Mouse (Mus musculus): ENCODE measurements around the gene Parvb.
"Not testable (repeated sequence)": the region's sequence is repeated elsewhere in the genome, so short reads cannot be mapped to it uniquely, and the experiment has no call there.

Gene Parvb

DNA sequence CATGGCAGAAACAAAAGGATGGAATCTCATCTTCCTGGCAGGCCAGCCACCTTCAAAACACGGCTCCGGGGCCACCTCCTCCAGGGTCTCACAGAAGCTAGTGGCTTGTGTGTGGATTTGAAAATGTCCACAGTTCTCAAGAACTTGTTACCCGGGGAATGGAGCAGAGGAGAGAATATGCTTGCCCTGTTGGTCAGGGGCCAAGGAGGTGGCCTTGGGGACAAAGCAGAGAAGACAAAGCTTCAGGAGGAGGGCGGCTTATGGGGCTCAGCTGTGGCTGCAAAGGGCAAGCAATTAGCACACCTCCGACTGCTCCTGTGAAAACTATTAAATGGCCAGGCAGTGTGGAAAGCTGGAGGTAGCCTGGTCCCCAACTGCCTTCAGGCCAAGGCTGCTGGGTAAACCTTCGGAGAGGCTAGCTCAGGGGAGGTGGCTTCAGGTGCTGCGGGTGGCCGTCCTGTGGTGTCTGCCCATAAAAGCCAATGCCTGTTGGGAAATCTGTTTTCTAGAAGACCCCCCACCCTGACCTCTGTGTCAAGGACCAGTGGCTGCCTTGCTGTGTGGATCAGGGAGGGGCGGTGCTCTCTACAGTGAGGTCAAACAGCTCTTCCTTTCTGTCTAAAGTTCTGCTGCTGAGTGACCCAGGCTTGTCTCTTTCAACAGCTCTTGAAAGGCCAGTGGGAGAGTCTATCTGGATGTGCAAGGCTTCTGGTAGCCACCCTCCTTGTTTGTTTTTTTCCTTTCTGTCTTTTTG lies 26.9 kb downstream of the Parvb start:
- DNase-seq: no peak

DNA sequence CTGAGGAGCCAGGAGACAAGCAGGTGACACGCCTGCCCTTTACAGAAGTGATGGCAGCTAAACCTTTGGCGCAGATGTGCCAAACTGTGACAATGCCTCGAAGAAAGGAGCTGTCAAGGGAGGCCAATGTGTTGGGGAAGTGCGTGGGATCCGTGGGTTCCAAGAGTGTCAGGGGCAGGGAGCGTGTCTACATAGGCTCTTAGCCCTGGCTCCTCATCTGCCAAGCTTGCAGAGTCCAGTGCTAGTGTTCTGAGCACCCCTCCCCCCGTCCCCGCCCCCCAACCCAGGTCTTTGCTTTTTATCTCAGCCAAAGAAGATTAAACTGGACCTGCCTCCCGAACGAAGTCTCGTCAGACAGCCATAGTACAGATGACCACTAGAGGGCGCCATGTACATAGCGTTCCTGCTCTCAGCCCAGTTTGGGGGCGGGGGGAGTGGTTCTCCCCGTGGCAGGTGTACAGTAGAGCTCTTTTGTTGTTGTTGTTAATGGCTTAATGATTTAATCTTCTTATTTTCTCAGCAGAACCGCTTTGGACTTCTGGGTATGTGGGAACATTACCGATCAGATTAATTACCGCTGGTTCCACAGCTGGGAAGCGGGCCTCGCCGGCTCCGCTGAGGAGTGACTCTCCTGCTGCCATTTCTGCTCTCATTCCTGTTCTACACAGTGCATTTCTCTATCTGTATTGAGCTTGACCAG lies 28.4 kb downstream of the Parvb start:
- peak; percentile 90 for DNase-seq

DNA sequence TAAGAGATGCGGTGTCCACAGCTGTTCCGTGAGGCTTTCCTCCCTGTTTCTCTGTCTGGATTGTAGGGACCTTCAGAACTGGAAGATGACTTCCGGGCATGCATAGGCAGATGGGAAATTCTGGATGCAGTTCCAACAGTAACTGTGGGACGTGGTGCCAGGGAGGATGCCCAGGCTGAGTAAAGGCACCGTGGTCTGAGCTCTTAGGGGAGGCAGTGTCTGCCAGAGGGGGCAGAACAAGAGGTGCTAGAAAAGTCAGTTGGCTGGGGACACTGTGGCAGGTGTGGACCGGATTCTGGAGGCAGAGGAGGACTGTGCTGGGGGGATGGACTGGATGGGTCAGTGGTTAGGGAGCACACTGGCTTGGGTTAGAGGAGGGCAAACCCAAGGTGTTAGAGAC lies 30.8 kb downstream of the Parvb start:
- no peak for DNase-seq

DNA sequence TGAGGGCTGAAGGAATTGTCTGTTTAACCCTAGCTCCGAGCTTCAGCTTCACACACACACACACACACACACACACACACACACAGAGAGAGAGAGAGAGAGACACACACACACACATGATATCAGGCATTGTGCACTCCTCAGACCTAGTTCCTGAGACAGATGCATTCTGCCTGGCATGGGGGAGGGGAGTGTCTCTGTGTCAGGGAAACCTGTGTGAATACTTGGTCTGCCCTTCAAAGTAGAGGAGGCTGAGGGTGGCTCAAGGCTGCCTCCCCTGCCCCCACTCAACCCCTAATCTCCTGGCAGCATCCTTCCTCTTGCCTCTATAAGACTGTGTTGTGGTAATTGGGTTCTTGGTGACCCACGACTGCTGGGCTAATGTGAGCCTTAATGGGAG lies 31.7 kb downstream of the Parvb start:
- DNase-seq: no peak

DNA sequence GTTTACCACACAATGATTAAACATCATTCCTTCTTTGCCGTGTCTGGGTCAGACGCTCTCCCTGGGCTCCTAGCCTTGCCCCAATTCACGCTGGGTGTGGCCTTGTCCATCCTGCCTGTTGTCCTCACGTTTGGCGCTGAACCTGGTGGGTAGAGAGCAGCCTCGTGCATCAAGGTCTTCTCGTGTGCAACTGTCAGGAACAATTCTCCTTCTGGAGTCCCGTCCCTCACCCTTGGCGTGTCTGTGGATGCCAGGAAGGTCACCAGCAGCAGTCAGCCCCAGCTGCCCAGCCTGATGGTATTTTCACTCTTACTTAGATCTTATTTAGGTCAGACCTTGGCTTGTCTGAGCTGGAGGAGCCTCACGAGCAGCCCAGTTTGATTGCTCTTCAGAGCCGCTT lies 33.3 kb downstream of the Parvb start:
- no peak for DNase-seq

DNA sequence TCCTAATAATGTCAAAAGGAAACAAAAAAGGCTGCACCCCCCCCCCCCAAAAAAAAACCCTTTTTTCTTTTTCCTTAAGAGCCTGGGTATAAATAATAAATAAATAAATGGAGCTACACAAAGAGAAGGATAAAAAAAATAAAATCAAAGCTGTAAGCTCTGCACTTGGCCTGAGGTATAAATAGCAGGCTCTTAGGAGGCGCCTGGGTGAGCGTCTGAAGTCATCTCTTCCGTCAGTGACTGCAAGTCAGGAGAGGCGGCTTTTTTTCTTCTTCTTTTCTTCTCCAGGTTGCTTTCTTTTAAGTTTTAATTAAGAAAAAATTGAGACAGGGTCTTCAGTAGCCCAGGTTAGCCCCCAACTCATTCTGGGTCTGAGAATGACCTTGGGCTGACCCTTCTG lies 34.4 kb downstream of the Parvb start:
- no peak for DNase-seq

DNA sequence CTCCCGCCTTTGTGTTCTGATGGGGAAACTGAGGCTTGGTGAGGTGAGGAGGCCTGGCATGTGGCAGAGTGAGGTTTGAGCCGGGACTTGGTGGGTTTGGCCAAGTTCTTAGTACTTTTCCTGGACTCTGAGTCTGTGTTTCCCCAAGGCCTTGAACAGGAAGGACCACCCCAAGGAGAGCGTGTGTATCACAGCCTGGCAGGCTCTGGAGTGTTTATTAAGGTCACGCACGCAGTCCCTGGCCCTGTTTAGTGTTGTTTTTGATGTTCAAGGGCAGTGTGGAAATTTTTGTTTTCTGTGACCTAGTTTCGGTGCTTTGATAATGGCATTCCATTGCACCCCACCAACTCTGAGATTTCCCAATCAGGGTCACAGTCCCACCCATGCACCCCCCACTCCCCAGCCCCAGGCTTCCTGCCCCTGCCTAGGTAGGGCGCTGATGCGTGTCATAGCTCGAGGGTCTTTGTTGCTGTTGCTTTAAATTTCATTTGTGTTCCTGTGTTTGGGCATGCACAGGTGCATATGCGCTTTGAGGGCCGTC lies 35.9 kb downstream of the Parvb start:
- no peak for DNase-seq

DNA sequence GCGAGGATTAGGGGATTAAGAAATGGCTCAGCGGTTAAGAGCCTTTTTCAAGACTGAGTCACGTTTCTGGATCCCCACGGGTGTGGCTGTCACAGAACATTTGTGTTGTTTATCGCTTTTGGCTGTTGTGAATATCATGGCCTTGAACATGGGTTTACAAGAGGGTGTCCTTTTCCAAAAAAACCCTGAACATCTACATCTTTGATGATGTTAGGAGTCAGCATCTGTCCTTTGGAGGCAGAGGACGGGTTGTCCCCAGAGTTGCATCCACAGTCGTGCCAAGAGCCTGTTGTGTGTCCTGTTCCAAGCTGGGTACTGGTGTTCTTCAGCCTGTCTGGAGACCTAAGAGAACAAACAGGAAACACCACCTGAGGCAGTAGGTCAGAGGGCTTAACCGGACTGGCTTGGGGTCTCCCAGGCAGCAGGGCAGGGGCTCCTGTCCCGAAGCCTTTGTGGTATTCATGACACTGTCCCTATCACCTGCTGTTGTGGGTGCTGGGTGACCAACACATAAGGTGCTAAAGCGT lies 37.3 kb downstream of the Parvb start:
- no peak for DNase-seq

DNA sequence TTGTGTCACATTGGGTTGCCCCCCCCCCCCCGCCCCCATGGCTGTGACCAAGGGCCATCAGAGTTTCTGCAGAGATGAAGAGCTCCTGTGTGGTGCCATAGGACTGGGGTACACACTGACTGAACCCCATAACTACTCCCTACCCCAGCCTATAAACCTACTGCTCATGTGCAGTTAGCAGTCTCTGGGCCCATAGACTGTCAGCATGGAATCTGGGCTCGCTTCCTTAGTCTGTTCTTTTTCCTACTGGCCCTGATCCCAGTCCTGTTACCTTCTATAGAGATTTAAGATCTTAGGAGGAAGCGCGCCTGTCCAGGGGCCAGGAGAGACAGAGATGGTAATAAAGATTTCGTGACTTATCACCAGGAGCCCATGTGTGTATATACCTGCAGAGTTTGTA lies 38.2 kb downstream of the Parvb start:
- no peak for DNase-seq

DNA sequence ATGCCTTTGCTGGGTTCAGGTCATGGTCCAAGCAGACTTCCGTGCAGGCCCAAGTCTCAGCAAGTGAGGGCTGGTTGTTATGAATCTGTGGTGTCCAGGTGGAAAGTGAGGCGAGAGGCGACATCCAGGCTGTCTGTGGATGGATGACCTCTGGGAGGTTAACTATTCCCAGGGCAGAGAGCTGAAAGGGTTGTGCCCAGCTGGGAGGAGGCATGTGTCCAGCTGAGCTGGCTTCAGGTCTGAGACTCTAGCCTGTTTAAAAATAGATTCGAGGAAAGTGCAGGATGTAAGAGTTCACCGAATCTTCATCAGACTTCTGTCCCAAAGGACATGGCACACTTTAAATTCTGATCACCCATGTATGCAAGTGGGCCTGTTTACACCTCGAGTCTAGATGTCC lies 38.6 kb downstream of the Parvb start:
- no peak for DNase-seq

DNA sequence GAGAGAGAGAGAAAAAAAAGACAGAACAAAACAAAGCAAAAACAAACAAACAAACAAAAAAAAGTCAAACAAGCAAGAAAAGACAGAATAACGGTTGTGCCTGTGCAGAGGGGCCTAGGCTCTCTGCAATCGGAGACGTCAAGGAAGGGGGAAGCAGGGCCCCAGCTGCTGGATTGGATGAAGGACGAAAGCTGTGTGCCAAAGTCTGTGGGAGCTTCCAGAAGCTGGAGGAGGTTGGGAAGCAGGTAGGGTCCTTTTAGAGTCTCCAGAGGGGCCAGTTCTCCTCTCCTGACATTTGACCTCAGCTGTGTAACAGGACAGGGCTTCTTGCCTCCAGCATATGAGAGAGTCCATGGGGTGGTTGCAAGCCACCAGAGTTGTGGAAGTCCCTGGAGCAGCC lies 44.2 kb downstream of the Parvb start:
- DNase-seq: no peak

DNA sequence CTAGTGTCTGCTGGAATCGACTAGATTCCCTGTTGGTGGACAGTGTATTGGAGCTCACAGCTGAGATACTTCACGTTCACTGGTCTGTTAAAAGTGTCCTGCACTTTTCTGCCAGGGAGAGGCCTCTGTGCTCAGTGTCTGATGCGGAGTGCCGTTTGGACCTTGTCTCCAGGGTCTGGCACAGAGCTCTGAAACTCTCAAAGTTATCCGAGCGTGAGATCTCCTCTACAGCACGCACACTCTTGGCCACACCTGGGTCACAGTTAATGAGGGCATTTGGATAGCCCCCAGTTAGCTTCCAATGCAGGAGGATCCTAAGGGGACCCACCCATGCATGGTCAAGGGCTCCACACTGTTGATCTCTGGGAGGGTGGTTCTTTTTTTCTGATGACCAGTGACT lies 46.2 kb downstream of the Parvb start:
- DNase-seq: no peak

DNA sequence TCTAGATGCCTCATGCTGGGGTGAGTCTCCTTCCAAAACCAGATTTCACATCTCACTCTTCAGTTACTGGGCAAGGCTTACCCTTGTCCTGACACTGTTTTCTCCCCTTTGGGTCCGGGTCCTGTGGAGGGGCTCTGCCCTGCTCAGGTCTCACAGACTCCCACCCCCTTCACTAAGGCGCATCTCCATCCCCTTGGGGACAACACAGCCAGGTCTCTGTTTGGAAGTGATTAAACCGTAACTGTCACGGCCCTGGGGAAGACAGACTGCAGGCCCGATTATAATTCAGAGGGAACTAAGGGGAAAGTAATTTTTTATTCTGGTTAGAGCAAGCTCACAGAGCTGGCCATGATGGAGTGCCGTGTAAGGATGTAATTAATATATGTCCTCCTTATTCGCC lies 46.8 kb downstream of the Parvb start:
- no peak for DNase-seq

DNA sequence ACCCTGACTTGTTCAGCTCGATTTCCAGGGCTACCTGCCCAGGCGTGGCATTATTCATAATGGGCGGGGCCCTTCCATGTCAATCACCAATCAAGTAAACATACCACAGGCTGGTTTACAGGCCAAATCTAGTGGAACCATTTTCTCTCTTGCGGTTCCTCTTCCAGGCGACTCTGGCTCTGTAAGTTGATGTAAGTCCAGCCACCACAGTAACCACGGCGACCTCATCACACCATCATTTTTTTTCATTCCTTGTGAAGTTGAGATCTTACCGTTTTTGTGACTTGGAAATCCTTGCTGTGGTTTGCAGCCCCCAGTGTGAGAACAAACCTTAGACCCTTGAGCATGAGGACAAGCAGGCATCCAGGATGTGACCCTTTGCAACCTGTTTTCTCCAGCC lies 48.5 kb downstream of the Parvb start:
- no peak for DNase-seq

DNA sequence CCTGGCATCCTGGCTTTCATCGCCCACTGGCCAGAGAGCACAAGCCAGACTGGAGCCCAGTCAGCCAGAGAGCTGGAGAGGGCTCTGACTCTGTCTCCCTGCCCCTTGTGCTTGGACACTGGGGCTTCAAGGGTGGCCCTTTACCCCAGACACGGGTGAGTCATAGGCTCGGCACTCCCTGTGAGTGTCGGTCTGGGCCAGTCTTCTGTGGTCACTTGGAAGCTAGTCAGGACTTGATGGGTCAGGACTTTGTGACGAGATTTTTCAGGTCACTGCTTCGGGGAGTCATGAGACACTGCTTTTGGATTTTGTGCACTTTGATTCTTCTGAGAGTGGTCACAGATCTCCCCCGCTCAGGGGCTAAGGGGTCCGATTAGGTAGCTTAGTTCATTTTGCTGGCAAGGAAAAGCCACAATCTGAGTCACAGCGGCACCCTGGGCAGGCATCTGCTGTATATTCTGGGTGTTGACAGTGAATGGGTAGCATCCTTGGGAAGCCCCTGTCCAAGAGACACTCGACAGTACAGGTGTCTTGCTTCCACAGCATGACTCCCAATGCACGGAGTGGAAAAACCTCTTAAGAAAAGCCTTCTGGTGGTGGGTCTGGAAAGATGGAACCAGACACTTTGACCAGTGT lies 49.0 kb downstream of the Parvb start:
- no peak for DNase-seq

DNA sequence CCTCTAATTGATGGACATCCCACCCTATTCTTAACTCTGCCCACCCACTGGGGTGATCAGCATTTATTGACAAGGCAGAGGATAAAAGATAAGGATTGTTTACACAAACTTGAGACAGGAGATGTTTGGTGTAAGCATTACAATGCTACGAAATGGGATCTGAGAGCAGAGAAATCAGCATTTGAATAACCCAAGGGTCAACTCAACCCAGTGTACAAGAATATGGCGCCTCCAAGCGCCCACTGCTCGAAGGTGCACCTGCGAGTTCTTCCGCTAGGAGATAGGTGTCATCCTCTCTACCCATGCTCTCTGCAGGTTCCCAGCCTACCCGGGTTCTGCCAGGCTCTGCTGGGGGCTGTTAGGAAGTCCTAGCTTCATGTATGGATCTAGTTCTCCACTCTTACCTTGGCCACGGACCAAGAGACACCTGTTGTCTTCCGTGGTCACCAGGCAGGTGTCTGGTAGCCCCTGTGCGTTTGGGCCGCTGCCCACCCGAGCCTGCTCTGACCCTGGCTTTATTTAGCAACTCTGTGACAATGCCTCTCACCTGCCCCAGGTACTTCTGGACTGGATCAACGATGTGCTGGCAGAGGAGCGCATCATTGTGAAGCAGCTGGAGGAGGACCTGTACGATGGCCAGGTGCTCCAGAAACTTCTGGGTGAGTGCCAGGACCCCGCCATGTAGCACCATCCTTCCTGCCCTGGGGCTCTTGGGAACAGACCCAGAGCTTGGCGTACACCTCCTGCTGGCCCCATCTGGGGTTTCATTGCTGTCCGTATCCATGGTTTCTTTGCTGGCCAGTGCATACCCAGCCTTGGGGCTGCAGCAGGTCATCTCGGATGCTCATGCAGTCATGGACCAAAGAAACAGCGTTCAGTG lies 50.6 kb downstream of the Parvb start:
- no peak for DNase-seq

DNA sequence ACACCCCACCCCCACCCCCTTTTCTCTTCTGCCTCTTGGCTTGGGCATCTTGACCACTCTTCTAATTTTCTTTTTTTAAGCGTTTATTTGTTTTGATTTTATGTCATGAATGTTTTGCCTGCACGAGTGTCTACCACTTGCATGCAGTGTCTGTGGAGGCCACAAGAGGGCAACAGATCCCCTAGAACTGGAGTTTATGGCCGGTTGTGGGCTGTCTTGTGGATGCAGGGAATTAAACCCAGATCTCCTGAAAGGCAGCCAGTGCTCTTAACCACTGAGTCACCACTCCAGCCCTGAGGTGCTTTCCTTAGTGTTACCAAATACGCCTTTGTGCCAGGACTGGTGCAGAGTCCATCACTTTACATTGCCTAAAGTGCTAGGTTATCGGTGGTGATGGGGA lies 52.2 kb downstream of the Parvb start:
- no peak for DNase-seq

DNA sequence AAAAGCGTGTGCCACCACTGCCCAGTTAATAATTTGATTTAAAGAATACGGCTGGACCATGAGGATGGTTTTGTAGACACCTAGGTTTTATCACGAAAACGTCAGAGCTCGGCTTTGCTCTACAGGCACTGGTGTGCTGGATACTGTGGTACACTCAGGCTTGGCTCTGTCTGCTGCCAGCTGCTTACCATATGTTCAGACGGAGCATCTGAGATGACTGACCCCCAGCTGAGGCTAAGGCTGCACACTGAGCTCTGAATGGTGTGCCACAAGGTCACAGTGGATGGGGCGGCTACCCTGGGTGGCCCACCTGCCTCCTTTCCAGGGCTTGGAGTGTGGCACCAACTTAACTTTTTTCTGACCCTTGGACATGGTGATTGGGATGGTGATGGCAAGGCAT lies 53.6 kb downstream of the Parvb start:
- no peak for DNase-seq

DNA sequence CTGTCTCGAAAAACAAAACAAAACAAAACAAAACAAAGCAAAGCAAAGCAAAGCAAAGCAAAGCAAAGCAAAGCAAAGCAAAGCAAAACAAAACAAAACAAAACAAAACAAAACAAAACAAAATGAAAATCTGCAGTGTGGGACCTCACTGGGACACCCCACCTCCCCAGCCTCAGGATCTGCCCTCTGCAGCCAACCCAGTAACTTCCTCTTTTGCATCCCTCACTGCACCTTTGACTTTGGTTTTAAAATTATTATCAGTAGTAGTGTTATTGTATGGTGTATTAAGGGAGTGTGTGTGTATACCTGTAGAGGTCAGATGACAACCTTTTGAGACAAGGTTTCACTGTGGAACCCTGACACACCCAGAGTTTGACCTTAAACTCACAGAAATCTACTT lies 57.1 kb downstream of the Parvb start:
- DNase-seq: not testable (repeated sequence)

DNA sequence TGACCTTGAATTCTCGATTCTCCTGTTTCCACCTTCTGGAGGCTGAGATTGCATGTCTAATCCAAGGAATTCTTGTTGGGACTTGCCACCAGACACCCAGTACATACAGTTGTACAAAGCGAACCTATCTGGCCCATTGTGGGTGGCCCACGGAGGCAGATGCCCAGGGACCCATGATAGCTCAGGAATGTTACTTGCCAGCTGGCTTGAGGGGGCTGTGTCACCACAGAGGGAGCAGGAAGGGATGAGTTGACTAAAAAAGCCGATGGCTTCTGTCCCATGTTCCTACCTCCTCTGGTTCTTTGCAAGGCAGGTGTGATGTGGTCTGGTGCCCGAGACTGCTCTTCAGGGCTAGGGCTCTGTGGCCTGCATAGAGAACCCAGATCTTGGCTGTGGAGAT lies 59.3 kb downstream of the Parvb start:
- DNase-seq: no peak

DNA sequence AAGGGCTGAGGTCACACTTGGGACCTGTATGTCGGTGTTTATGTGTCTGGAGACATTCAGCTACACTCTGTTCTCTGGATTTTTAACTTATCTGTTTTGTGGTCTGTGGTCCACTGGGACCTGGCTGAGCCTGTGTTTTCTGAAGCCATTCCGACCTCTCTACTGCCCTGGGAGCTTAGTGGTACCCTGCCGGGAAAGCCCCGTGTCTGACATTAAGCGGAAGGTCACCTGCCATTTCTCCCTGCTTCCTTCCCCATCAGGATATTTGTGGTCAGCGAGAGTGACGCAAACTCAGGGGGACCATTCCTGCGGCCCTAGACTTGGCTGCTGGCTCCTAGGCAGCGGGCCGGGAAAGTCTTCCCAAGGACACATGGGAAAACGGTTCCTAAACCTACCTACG lies 61.7 kb downstream of the Parvb start:
- no peak for DNase-seq

DNA sequence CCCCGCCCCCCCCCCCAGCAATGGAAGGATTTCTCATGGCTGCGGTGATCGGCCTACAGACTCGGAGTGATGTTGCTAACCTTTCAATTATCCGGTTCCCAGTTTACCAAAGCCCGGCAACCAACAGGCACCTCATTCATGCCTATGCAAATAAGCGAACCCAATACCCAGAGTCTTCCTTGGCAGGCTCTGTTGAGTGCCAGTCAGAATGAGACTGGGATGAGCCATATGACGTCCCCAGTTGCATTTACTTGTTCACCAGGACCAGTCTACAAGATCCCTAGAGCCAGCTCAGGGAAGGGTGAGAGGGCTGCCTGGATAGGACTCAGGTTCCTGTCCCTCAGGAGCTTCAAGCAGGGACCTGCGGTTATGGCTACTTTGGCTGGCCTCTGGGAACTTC lies 62.5 kb downstream of the Parvb start:
- DNase-seq: no peak

DNA sequence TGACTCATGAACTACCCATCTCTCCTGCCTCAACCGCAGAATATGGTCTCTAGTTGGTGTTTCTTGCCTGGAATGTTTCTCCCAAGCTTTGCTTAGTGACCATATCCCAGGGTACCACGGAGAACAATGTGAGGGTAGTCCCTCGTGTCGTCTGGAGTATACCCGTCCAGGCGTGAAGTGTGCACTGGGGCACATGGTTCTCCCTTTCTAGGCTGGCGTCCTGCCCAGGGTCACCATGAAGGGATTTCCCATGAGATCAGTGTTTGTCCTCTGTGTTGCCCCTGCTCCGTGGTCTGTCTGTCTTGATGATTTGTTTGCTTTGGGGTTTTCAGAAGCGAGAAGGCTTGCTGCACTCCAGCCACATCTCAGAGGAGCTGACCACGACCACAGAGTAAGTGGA lies 63.4 kb downstream of the Parvb start:
- DNase-seq: no peak
